Mouse (Mus musculus) G1E (cell line): ENCODE data around the gene Pelp1. TPM values are rescaled to one million over a fixed set of nuclear protein-coding genes. Genes with fewer than 3 reads are reported as not detected.
A peak's percentile ranks its signal among the peaks of the same experiment; 100 is the strongest.

ENCODE experiments used
- ATAC-seq: 2 replicates; pipeline ENCODE4 v1.8.0; 2016; ENCODE audit warnings: mild to moderate bottlenecking; ENCODE audit not compliant: insufficient number of reproducible peaks, poor library complexity, low FRiP score, severe bottlenecking; ENCODE audit errors: extremely low read depth
- DNase-seq: peaks from one replicate; pipeline ENCODE4 v3.0.0; 2012; ENCODE audit warnings: low spot score
- H3K27me3 ChIP-seq: 2 replicates; pipeline ENCODE4 v1.6.1; 2012; ENCODE audit warnings: mild to moderate bottlenecking, low read length, inconsistent platforms; ENCODE audit not compliant: insufficient read depth
- H3K36me3 ChIP-seq: replicated peaks from 2 replicates; pipeline ENCODE3; 2012; ENCODE audit warnings: mild to moderate bottlenecking, inconsistent platforms
- H3K4me1 ChIP-seq: 2 replicates; pipeline ENCODE4 v1.6.1; 2012; ENCODE audit warnings: low read depth, low read length, inconsistent platforms, mixed read lengths; ENCODE audit not compliant: insufficient read depth
- H3K4me3 ChIP-seq: 2 replicates; pipeline ENCODE4 v1.5.1; 2012; ENCODE audit warnings: low read depth, mild to moderate bottlenecking, inconsistent platforms, low read length, moderate library complexity, mixed read lengths
- H3K9me3 ChIP-seq: replicated peaks from 2 replicates; pipeline ENCODE4 v1.6.1; 2012; ENCODE audit warnings: inconsistent platforms
- CTCF ChIP-seq: IDR thresholded peaks from 2 replicates; pipeline ENCODE4 v1.5.1; 2012; ENCODE audit warnings: low read depth, low read length, inconsistent platforms, mixed read lengths
- GATA1 ChIP-seq: IDR thresholded peaks from 2 replicates; pipeline ENCODE4 v1.6.1; 2012; ENCODE audit warnings: borderline replicate concordance, low read length, inconsistent platforms, mixed read lengths
- GATA2 ChIP-seq: IDR thresholded peaks from 2 replicates; pipeline ENCODE4 v1.6.1; 2012; ENCODE audit warnings: low read depth, low read length, inconsistent platforms, borderline replicate concordance
- POLR2AphosphoS5 ChIP-seq: IDR thresholded peaks from 2 replicates; pipeline ENCODE4 v1.6.1; 2012; ENCODE audit warnings: low read depth, low read length, inconsistent platforms; ENCODE audit not compliant: insufficient replicate concordance
- TAL1 ChIP-seq: conservative IDR thresholded peaks from 2 replicates; pipeline ENCODE4 v1.6.1; 2012; ENCODE audit warnings: low read depth, low read length, inconsistent platforms, mixed read lengths
- polyA plus RNA-seq: library from polyadenylated mRNA; stranded (reverse); fragments of >175 nt; gene quantifications from 2 replicates; pipeline ENCODE4 v1.2.3, GENCODE M21; 2012
- total RNA-seq, 2 experiments: library from RNA; stranded (forward) in 1 of 2; stranded (reverse) in 1 of 2; fragments of 200-1000 nt in 1 of 2; fragments of >200 nt in 1 of 2; fragmentation: Nextera tagmentation in 1 of 2; gene quantifications; 2 replicates each; pipeline ENCODE4 v1.2.3; 2014 to 2017

Gene Pelp1
- total and polyA plus RNA-seq, 3 experiments = 7.8 to 104 (median 39.9) TPM

GRCm38 (mm10) chr11:70410297-70410643, 439 bp upstream of the Pelp1 start:
- H3K9me3 ChIP-seq = no peaks in the 10 kb centered on the region
- no peak for ATAC-seq
- TF ChIP-seq GATA1 (no peak), CTCF (no peak), GATA2 (no peak), TAL1 (no peak), POLR2AphosphoS5 (no peak)
- peaks cover 35% of the 10 kb centered on the region for H3K36me3 ChIP-seq
- peak overlapping the region; percentile 96 for H3K4me3 ChIP-seq
- DNase-seq = no peak
- peaks cover 29% of the 10 kb centered on the region for H3K4me1 ChIP-seq
- no peaks in the 10 kb centered on the region for H3K27me3 ChIP-seq

GRCm38 (mm10) chr11:70403598-70403997, 6.2 kb downstream of the Pelp1 start:
- ATAC-seq = no peak
- Histone ChIP-seq H3K27me3 (no peaks in the 10 kb centered on the region), H3K4me1 (peaks cover 20% of the 10 kb centered on the region), H3K4me3 (no peak overlapping the region), H3K36me3 (peaks cover 97% of the 10 kb centered on the region), H3K9me3 (no peaks in the 10 kb centered on the region)
- no peak for TF ChIP-seq POLR2AphosphoS5
- no peak for TF ChIP-seq GATA2
- TF ChIP-seq GATA1 = no peak
- no peak for TF ChIP-seq TAL1
- no peak for TF ChIP-seq CTCF
- no peak for DNase-seq

GRCm38 (mm10) chr11:70389421-70389820, 20.4 kb downstream of the Pelp1 start:
- ATAC-seq (no peak), DNase-seq (no peak)
- TF ChIP-seq GATA2 (no peak), TAL1 (no peak), GATA1 (no peak), POLR2AphosphoS5 (no peak), CTCF (no peak)
- H3K4me3 ChIP-seq = no peak overlapping the region
- peaks cover 69% of the 10 kb centered on the region for H3K36me3 ChIP-seq
- H3K4me1 ChIP-seq = peaks cover 21% of the 10 kb centered on the region
- no peaks in the 10 kb centered on the region for H3K27me3 ChIP-seq
- H3K9me3 ChIP-seq = no peaks in the 10 kb centered on the region

- no peaks in the 10 kb centered on the region for H3K27me3 ChIP-seq
- no peaks in the 10 kb centered on the region for H3K9me3 ChIP-seq
- no peak for TF ChIP-seq GATA1
- TF ChIP-seq CTCF = no peak
- TF ChIP-seq POLR2AphosphoS5 = no peak
- TF ChIP-seq GATA2 = no peak
- TF ChIP-seq TAL1 = no peak
- H3K36me3 ChIP-seq = peaks cover 59% of the 10 kb centered on the region
- peaks cover 11% of the 10 kb centered on the region for H3K4me1 ChIP-seq
- ATAC-seq (no peak), DNase-seq (no peak)
- no peak overlapping the region for H3K4me3 ChIP-seq
These were observed 22.4 kb downstream of the Pelp1 start for GRCm38 (mm10) chr11:70387436-70387835.

- H3K4me1 ChIP-seq = peaks cover 17% of the 10 kb centered on the region
- no peak for ATAC-seq
- H3K9me3 ChIP-seq = no peaks in the 10 kb centered on the region
- H3K27me3 ChIP-seq = no peaks in the 10 kb centered on the region
- no peak overlapping the region for H3K4me3 ChIP-seq
- DNase-seq = no peak
- H3K36me3 ChIP-seq = peaks cover 41% of the 10 kb centered on the region
- TF ChIP-seq TAL1 = no peak
- TF ChIP-seq GATA2 = no peak
- TF ChIP-seq POLR2AphosphoS5 = no peak
- no peak for TF ChIP-seq CTCF
- no peak for TF ChIP-seq GATA1
These were observed 25.7 kb downstream of the Pelp1 start for GRCm38 (mm10) chr11:70384136-70384535.

- TF ChIP-seq CTCF (no peak), POLR2AphosphoS5 (no peak), GATA2 (no peak), TAL1 (no peak), GATA1 (no peak)
- DNase-seq = no peak
- Histone ChIP-seq H3K4me1 (peaks cover 12% of the 10 kb centered on the region), H3K9me3 (no peaks in the 10 kb centered on the region), H3K36me3 (peaks cover 18% of the 10 kb centered on the region), H3K4me3 (no peak overlapping the region), H3K27me3 (peaks cover 12% of the 10 kb centered on the region)
- no peak for ATAC-seq
These were observed 28.5 kb downstream of the Pelp1 start for GRCm38 (mm10) chr11:70381330-70381729.
